Mouse (Mus musculus): Measurements from ENCODE around the gene Cacna1a.
"Not testable (repeated sequence)": the region's sequence is repeated elsewhere in the genome, so short reads cannot be mapped to it uniquely, and the experiment has no call there.

The Cacna1a gene

DNA sequence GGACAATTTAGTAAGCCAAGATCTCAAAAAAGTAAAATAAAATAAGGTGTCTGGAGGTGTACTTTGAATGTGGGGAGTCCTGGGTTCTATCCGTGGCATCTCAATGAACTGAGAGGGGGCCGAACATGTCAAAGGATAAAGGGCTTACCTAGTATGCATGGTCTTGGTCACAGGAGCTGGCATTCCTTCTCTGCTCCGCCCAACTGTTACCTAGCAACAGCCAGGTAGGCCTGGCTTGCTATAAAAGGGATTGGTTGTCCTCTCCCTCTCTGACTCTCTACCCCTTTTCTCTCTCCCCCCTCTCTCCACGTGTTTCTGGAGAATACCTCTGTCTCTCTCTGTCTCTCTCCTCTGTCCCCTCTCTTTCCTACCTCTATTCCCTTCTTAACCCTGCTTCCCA lies 269.4 kb downstream of the Cacna1a start:
- no peak for DNase-seq (ENCODE audit: low read depth in 1 of 2, low spot score in 2 of 2)

DNA sequence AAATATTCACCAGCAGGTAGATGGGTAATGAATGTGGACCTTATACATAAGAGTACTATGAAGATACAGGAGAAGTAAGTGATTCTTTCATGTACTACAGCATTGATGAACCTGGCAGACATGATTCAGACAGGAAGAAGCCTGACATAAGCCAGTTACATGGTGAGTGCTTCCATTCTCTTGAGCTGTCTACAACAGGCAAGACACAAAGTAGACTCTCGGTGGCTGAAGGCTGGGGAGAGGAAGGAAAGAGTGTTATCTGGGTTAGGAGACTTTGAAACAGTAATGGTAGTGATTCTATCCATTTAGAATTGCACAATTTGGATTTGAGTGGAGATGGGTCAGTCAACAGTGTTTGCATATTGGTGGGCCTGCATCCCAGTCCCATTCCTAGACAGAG lies 270.7 kb downstream of the Cacna1a start:
- DNase-seq (ENCODE audit: low read depth in 1 of 2, low spot score in 2 of 2) = no peak

DNA sequence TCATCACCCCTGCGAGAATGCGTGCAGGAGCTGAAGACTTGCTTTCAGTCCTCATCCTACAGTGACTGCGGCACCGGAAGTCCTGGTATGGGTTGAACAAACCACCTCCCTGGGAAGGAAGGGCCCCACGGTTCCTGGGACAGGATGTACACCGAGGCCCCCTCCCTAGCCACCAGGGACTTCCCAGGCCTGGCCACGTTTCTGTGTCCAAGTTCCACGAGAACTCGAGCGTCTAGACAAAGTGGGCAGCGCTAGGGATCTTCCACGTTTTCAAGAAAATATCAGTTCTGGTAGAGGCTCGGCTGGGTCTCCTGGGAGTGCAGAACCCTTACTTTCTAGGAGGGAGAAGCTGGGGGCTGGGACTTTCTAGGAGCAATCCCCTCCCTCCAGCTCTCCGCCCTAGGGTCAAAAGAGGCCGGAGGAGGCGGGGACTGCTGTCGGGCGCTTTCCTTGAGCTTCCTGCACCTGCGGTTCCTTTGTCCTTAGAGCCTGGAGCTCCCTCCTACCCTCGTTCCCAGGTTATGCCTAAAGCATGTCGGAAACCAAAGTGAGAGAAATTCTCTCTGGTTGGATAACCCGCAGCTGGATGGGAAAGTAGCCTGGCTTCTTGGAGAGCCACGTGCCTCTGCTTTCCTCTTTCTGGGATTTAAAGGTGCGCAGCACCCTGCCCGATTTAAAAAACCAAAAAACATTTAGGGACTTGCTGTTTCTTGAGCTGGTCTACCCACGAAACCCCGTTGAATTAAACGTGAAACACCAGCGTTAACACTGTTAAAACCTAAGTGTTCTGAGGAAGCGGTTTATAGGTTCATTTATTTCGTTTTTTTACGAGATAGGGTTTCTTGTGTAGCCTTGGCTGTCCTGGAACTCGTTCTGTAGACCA lies 271.9 kb downstream of the Cacna1a start:
- DNase-seq (ENCODE audit: low read depth in 1 of 2, low spot score in 2 of 2) = peak; percentile 42 to 73

DNA sequence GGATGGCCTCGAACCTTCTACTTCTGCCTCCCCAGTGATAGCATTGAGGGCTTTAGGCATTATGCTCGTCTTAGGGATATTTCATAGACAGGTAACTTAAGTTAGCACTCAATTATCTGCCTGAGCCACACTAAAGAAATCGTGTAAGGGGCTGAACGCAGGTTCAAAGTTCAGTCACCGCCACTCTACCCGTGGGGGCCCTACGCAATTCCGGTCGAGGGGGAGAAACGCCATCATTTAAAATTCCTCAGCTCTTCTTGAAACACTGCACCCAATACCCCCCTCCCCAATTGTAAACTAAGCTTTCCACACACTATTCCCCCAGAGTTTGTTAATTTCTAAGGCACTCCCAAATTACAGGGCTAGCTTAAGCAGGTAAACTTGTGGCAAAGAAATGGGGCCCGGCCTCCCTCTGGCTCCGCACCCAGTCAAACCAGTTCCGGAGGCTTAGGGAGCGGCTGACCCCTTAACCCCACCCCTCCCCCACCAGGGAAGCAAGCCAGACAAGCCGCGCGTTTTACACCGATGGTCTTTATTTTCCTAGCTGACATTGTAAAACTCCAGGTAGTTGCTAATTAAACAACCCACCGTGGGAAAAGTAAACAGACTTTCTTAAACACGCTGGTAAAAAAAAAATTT lies 272.7 kb downstream of the Cacna1a start:
- no peak for DNase-seq (ENCODE audit: low read depth in 1 of 2, low spot score in 2 of 2)

DNA sequence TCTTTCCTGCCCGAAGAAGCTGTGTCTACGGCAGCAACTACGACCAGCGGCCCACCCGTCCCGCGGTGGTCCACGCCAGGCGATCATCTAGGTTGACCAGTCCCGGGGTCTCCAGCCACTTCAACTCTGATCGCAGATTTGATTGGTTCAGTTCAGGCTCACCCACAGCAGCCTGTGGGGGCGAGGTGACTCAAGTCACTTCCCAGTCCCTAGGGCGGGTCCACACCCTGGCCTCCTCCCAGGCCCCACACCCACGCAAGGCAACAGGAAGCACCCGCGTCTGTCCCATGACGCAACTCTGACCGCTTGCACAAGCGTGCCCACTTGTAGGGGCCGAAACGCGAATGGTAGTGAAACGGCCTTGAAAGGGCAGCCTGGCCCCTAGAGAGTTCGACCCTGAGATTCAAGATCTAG lies 273.2 kb downstream of the Cacna1a start:
- peak; percentile 89 to 95 for DNase-seq (ENCODE audit: low read depth in 1 of 2, low spot score in 2 of 2)

DNA sequence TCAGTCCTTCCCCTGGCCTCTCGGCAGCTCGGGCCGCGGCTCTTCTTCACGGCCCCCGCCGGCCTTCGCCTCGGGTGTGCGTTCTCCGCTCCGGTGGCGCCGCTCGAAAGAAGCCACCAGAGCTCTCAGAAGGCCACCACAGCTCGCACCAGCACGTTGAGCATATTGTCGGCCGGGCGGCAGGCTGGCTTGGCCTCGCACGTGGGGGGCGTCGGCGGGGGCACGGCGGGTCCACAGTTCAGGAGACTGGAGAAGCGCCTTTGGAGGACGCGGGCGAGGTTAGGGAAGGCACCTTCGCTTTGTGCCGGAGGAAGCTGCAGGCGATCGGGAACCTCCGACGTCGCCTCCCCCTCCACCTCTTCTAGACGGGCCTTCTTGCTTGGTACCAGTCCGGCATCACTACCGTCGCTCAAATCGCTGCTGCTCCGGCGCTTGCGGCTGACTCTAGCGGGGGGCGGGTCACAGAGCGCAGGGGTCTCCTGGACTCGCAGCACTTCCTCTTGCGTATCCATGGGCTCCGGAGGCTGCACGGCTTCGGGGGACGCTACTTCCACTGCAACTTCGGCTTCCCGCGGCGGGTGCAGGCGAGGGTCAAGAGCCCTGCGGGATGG lies 273.8 kb downstream of the Cacna1a start:
- DNase-seq (ENCODE audit: low read depth in 1 of 2, low spot score in 2 of 2) = no peak

DNA sequence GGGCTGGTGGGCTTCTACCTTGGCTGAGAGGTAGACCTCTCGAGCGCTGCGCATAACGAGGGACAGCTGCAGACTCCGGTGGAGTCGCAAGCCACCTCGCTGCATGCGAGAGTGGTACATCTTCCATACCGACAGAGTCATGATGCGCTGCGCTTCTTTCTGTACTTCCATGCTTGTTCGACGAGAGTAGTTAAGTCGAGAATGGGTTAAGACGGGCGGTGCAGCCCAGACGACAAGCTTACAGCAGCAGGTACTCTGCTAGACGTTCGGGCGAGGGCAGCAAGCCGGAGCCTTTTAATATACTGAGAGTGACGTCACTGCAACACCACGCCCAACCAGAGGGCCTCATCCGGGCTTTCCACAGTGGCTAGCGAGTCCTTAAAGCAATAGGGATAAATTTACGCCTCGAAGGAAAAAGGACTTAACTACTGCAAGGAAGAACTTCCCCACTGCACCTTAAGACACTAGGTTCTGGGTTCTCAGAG lies 274.4 kb downstream of the Cacna1a start, which contains the start of gene Ier2:
TSS of gene Ier2 (minus strand) at position 272 of the 485 bp plus-strand sequence.
- peak; percentile 90 to 96 for DNase-seq (ENCODE audit: low read depth in 1 of 2, low spot score in 2 of 2)

DNA sequence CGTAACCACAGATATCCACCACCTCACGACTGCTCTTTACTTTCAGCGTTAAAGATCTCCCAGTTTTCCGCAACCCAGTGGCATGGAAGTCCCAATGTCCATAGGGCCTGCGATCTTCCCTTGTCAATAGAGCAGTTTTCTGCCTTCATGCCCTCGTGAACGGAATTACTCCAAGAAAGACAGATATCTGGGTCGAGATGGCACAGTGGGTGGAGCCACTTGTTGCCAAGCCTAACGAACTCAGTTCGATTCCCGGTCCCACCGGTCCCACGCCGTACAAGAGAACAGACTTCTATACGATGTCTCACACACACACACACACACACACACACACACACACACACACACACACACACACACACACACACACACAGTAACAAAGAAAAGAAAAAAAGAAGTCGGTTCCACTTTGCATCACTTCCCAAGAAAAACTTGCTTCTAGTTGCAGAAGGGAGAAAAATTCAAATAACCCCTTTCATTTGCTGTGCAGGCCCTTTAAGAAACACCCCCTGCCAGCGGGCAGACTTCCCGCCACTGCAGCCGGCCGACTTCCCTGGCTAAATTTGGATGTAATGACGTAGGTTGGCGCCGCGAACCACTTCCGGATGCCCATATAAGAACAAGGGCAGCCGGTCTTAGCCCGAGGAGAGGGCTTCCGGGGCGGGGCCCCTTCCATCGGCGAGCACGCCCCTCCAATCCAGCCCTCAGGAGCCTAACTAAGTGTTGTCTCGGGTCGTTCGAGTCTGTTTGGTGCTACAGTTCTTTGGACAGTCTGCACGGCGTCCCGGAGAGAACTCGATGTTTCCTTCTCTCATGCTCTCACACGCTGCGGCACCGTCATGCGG lies 275.5 kb downstream of the Cacna1a start:
- DNase-seq (ENCODE audit: low read depth in 1 of 2, low spot score in 2 of 2) = peak; percentile 93 to 94

DNA sequence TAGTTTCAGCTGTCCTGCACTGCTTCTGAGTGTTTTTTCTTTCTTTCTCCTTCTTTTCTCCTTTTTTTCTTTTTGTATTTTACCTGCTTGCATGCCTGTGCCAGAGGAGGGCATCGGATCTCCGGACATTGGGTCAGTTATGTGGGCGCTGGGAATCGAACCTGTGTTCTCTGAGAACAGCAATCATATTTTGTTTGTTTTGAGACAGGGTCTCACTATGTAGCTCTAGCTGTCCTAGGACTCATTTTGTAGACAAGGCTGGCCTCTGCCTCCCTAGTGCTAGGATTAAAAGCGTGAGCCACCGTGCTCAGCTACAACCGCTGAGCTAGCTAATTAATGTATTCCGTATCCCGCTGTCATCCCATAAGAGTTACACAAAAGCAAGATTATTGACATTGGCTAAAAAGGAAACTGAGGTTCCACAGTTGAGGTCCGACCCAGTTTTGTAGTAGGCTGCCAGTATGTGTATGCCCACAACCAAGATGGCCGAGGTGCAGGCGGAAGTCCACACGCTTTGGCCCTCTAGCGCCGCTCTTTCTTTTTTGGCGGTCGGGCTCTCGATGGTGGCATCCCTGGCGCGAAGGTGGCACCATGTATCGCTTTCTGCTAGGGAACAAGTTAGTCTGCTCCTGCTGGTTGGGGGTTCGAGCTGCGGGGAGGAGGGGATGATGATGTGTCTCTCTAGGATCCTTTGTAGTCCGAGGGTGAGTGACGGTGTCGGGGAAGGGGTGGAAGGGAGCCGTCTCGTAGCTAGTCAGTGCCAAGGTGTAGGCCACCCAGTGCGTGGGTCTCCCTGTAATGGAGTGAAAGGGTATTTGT lies 276.5 kb downstream of the Cacna1a start:
- peak in 1 of 2 experiments; percentile 52 for DNase-seq (ENCODE audit: low read depth in 1 of 2, low spot score in 2 of 2)

DNA sequence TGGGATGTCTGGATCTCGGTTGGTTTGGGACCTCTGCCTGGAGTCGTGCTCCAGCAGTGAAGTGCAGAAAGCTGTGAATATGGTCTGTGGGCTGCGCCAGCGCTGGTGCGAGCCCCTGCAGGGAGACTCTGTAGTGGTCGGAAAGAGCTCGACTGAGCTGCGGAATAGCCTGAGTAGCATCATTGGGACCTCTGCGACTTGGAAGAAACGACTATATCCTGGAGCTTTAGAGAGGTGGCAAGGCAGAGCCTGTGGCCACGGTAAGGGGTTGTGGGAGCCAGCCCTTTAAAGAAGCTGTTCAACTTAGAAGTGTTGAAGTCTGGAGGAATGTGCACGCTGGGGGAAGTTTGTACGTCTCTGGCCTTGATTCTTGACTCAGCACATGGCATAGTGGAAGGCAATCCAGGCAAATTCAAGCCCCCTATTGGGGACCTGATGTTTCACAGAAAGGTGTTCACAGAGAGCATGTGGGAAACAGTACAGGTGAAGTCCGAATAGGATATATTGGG lies 277.2 kb downstream of the Cacna1a start:
- DNase-seq (ENCODE audit: low read depth in 1 of 2, low spot score in 2 of 2) = no peak

DNA sequence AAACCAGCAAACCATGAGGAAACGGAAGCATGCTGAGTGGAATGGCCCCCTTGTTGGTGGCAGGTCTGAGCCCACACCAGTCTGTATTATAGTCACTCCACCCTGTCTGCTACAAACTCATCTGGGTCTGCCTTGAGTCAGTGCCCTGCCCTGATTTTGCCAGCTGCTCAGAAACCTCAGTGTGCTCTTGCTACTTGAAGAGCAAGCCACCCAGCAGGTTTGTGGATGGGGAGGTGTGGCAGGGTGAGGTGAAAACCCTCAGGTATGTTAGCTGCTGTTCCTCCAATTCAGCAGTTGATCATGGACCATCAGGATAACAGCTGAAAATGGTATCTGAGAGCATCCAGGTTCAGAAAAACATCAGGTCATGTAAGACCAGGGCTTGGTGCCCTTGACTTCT lies 279.8 kb downstream of the Cacna1a start:
- no peak for DNase-seq (ENCODE audit: low read depth in 1 of 2, low spot score in 2 of 2)

DNA sequence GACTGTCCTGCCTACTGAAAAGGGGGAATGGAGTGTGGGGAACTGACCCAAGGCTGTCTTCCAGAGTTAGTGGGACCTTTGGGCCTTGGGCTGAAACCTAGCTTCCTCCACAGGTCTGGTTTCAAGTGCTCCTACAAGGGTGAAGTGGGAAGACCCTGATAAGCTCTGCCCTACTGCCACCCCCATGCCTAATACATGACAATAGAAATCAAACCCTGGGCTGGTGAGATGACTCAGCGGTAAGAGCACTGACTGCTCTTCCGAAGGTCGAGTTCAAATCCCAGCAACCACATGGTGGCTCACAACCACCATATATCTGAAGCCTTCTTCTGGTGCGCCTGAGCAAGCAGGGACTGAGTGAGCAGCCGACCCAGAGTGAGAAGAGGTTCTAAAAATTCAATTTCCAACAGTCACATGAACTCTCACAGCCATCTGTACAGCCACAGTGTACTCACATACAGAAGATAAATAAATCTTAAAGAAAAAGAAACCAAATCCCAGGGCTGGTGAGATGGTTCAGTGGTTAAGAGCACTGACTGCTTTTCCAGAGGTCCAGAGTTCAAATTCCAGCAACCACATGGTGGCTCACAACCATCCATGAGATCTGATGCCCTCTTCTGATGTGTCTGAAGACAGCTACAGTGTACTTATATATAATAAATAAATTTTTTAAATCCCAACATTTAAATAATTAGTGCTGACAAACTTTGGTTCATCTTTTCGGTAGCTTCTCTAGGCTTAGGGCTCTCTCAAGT lies 280.7 kb downstream of the Cacna1a start:
- no peak for DNase-seq (ENCODE audit: low read depth in 1 of 2, low spot score in 2 of 2)

DNA sequence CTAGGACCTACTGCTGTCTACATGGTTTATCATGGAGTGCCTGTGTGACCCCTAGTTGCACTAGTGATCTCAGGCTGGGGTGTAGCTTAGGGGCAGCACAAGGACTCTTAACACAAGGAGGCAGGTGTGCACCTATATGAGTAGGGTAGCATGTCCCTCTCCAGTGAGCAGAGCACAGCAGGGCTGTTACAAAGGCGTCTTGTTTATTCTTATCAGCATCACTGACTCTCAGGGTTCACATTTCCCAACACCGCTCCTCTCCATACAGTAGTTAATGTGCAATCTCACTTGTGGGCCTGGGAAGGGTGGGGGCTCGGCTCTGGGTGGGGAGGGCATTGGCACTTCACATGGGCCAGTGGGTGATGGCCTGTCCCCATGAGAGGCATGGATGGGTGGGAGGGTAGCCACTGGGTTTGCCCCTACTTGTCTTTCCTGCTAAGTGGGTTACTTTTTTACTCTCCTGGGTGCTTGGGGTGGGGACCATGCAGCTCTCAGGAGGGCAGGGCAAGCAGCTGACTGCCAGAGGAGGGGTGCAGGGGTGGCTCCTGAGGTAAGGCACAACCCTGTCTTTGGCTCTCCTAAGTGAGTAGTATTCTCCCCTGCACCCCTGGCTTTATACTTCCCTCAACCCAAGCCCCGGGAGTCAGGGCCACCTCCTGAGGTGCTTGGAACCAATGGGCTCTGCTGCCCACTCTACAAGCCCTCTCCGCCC lies 282.2 kb downstream of the Cacna1a start:
- DNase-seq (ENCODE audit: low read depth in 1 of 2, low spot score in 2 of 2) = not testable (repeated sequence)

DNA sequence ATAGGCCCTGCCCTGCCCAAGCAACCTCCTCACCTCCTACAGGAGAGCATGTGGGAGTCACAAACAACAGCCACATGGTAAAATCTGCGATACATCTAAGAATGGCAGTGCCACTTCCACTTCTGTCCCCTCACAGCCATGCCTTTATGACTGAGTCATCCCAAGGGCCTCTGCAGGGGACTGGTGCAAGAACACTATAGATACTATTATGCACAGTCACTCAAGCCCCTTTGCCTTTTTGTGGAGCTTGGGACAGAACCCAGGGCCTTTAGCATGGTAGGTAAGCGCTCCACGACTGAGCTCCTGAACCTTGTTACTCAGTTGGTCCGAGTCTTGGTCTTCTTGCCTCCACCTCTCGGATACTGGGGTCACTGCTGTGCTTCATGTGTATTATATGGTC lies 289.1 kb downstream of the Cacna1a start:
- DNase-seq (ENCODE audit: low read depth in 1 of 2, low spot score in 2 of 2) = no peak

DNA sequence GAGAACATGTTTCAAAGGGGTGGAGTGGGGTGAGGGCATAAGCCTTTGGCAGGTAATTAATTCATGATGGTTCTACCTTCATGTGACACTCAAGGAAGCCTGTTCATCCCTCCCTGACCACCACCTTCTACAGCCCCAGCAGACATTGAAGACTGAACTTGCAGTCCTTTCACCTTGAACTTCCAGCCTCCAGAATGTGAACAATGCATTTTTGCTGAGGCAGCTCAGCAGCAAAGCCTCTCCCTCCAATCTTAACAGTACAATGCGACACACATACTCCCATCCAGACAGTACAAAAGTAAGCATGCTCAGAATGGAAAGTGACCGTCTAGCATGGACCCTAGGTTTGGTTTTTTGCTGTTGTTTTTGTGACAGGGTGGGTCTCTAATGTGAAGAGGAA lies 293.2 kb downstream of the Cacna1a start:
- DNase-seq (ENCODE audit: low read depth in 1 of 2, low spot score in 2 of 2) = no peak

DNA sequence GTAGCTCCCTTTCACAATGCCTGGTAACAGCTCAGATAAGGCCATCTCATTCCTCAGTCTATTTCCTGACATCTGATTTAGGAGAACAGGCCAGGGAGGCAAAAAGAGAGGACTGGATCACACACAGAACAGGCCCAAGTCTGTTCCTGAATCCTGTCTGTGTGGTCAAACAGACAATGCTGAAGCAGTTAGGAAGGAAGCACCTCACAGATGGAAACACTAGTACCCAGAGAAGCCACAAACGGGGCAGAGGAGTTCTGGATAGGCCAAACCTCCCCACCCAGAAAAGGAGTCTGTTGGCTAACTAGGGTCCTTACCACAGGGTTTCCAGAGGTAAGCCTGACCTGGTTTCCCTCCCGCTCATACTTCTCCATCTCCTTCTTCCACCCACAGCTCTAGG lies 294.0 kb downstream of the Cacna1a start:
- no peak for DNase-seq (ENCODE audit: low read depth in 1 of 2, low spot score in 2 of 2)

DNA sequence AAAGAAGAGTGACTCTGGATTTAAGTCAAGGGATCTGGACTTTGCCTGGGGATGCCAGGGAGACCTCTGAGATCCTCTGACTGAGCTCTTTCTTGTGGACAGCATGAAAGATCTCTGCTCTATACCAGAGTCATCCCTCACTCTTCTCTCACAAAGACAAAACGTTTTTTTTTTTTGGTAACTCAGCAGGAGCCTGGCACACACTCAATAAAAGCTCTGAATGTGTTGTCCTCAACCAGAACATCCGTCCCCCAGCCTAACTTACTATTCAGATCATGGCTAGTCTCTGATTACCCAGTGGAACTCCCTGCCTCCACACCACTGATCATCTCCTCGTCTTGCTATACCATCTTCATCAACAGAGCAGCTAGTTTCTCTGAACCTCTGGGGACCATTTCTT lies 296.3 kb downstream of the Cacna1a start:
- DNase-seq (ENCODE audit: low read depth in 1 of 2, low spot score in 2 of 2) = no peak

DNA sequence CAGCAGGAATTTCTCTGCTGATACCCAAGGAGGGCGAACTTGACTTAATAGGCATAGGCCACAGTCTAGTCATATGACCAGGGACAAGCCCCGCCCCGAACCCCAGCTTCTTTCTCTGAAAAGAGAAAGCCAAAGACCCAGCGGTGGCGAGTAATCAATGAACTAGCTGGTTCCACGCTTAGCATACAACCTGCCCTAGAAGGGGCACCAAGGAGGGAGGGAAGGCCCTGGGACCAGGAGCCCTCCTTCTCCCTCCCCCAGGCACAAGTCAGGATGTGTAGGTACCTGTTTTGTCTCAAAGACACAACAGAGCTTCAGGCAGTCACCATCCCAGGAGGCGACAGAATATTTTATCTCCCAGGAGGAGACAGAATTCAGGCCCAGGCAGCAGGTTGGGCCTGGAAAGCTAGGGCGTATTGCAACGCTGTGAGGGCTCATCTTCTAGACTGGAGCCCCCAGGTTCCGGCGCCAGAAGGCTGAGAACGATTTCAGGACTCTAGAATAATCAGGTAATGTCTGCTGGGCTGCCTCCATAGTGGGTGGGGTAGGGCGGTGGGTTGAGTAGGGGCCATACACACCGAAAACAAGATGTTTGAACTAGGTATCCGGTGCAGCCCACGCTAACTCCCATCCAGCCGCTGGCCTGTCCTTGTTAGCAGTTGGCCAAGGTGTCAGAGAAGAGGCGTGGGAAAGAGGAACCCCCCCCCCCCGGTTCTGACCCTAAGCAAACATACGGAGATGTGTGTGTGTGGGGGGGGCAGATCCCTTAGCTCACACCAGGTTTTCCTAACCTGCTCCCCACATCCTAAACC lies 298.2 kb downstream of the Cacna1a start, which contains the start of gene Trmt1:
TSS of gene Trmt1 (plus strand) at position 117 of the 812 bp plus-strand sequence.
- no peak for DNase-seq (ENCODE audit: low read depth in 1 of 2, low spot score in 2 of 2)
